Mouse (Mus musculus): ENCODE data around the gene Taf8. TPM values are rescaled to one million over a fixed set of nuclear protein-coding genes. Genes with fewer than 3 reads are reported as not detected.

Gene Taf8
- polyA plus RNA-seq, 1 experiment from 2014 or later: 21.1 TPM

- no peak overlapping the region for H3K4me3 ChIP-seq
- H3K27ac ChIP-seq (ENCODE audit: poor library complexity, severe bottlenecking): no peak overlapping the region
- WGBS: 76% methylated on average over 13 of the region's 13 CpGs
- H3K4me2 ChIP-seq: no peak overlapping the region
- peaks cover 62% of the 10 kb centered on the region for H3K4me1 ChIP-seq (replicated peaks)
- H3K9me3 ChIP-seq (replicated peaks): no peaks in the 10 kb centered on the region
- no peak overlapping the region for H3K9ac ChIP-seq
- H3K36me3 ChIP-seq: no peaks in the 10 kb centered on the region
- H3K27me3 ChIP-seq (replicated peaks): no peaks in the 10 kb centered on the region
- ATAC-seq (ENCODE audit: insufficient number of reproducible peaks, low FRiP score): no peak
Observed at GRCm38 (mm10) chr17:47458310-47458709, 43.8 kb downstream of the Taf8 start.

- WGBS: 38% methylated on average over 8 of the region's 8 CpGs
- H3K27ac ChIP-seq (ENCODE audit: poor library complexity, severe bottlenecking): 0 out of 2 replicates have a peak overlapping the region, but pooled peaks have one; percentile 6
- H3K36me3 ChIP-seq: no peaks in the 10 kb centered on the region
- no peak overlapping the region for H3K4me2 ChIP-seq
- peaks cover 75% of the 10 kb centered on the region for H3K4me1 ChIP-seq (replicated peaks)
- no peak overlapping the region for H3K9ac ChIP-seq
- ATAC-seq (ENCODE audit: insufficient number of reproducible peaks, low FRiP score): peak; percentile 56
- H3K27me3 ChIP-seq (replicated peaks): no peaks in the 10 kb centered on the region
- no peaks in the 10 kb centered on the region for H3K9me3 ChIP-seq (replicated peaks)
- H3K4me3 ChIP-seq: no peak overlapping the region
Observed at GRCm38 (mm10) chr17:47454675-47455074, 47.4 kb downstream of the Taf8 start.

- whole genome bisulfite sequencing: 30% methylated on average over 7 of the region's 7 CpGs
- Histone ChIP-seq H3K4me1 (replicated peaks) (peaks cover 89% of the 10 kb centered on the region), H3K27ac (ENCODE audit: poor library complexity, severe bottlenecking) (peak overlapping the region; percentile 32), H3K27me3 (replicated peaks) (no peaks in the 10 kb centered on the region), H3K4me3 (no peak overlapping the region), H3K9me3 (replicated peaks) (no peaks in the 10 kb centered on the region), H3K4me2 (no peak overlapping the region), H3K36me3 (no peaks in the 10 kb centered on the region), H3K9ac (0 out of 2 replicates have a peak overlapping the region, but pooled peaks have one; percentile 44)
- no peak for ATAC-seq (ENCODE audit: insufficient number of reproducible peaks, low FRiP score)
Observed at GRCm38 (mm10) chr17:47452886-47453285, 49.2 kb downstream of the Taf8 start.

- no peak for ATAC-seq (ENCODE audit: insufficient number of reproducible peaks, low FRiP score)
- no peaks in the 10 kb centered on the region for H3K27me3 ChIP-seq (replicated peaks)
- H3K9me3 ChIP-seq (replicated peaks): no peaks in the 10 kb centered on the region
- WGBS: 59% methylated on average over 12 of the region's 12 CpGs
- H3K4me1 ChIP-seq (replicated peaks): peaks cover 90% of the 10 kb centered on the region
- peak overlapping the region; percentile 42; the same call in 1 of the 2 replicates for H3K9ac ChIP-seq
- peak overlapping the region; percentile 84 for H3K27ac ChIP-seq (ENCODE audit: poor library complexity, severe bottlenecking)
- H3K4me3 ChIP-seq: no peak overlapping the region
- H3K4me2 ChIP-seq: no peak overlapping the region
- no peaks in the 10 kb centered on the region for H3K36me3 ChIP-seq
Observed at GRCm38 (mm10) chr17:47450880-47451565, 51.1 kb downstream of the Taf8 start.

GRCm38 (mm10) chr17:47450239-47450638, 51.9 kb downstream of the Taf8 start:
- 18% methylated on average over 7 of the region's 7 CpGs for WGBS
- Histone ChIP-seq H3K4me3 (no peak overlapping the region), H3K27me3 (replicated peaks) (no peaks in the 10 kb centered on the region), H3K9me3 (replicated peaks) (no peaks in the 10 kb centered on the region), H3K4me2 (no peak overlapping the region), H3K9ac (no peak overlapping the region), H3K4me1 (replicated peaks) (peaks cover 90% of the 10 kb centered on the region), H3K27ac (ENCODE audit: poor library complexity, severe bottlenecking) (peak overlapping the region; percentile 84), H3K36me3 (no peaks in the 10 kb centered on the region)
- ATAC-seq (ENCODE audit: insufficient number of reproducible peaks, low FRiP score): peak; percentile 73

- 67% methylated on average over 5 of the region's 5 CpGs for WGBS
- Histone ChIP-seq H3K27me3 (replicated peaks) (no peaks in the 10 kb centered on the region), H3K9ac (no peak overlapping the region), H3K9me3 (replicated peaks) (no peaks in the 10 kb centered on the region), H3K4me3 (no peak overlapping the region), H3K4me2 (no peak overlapping the region), H3K27ac (ENCODE audit: poor library complexity, severe bottlenecking) (peak overlapping the region; percentile 84), H3K4me1 (replicated peaks) (peaks cover 83% of the 10 kb centered on the region), H3K36me3 (no peaks in the 10 kb centered on the region)
- ATAC-seq (ENCODE audit: insufficient number of reproducible peaks, low FRiP score): no peak
Observed at GRCm38 (mm10) chr17:47449432-47449831, 52.7 kb downstream of the Taf8 start.

GRCm38 (mm10) chr17:47448523-47449372, 53.3 kb downstream of the Taf8 start:
- ATAC-seq (ENCODE audit: insufficient number of reproducible peaks, low FRiP score): no peak
- Histone ChIP-seq H3K9ac (peak overlapping the region; percentile 7; the same call in 1 of the 2 replicates), H3K4me1 (replicated peaks) (peaks cover 85% of the 10 kb centered on the region), H3K27me3 (replicated peaks) (no peaks in the 10 kb centered on the region), H3K4me3 (no peak overlapping the region), H3K36me3 (no peaks in the 10 kb centered on the region), H3K4me2 (no peak overlapping the region), H3K27ac (ENCODE audit: poor library complexity, severe bottlenecking) (peak overlapping the region; percentile 84), H3K9me3 (replicated peaks) (no peaks in the 10 kb centered on the region)
- 33% methylated on average over 8 of the region's 8 CpGs for WGBS

- Histone ChIP-seq H3K36me3 (no peaks in the 10 kb centered on the region), H3K4me3 (no peak overlapping the region), H3K4me1 (replicated peaks) (peaks cover 86% of the 10 kb centered on the region), H3K9me3 (replicated peaks) (no peaks in the 10 kb centered on the region), H3K9ac (no peak overlapping the region), H3K27ac (ENCODE audit: poor library complexity, severe bottlenecking) (peak overlapping the region; percentile 79), H3K27me3 (replicated peaks) (no peaks in the 10 kb centered on the region), H3K4me2 (no peak overlapping the region)
- 72% methylated on average over 11 of the region's 11 CpGs for WGBS
- ATAC-seq (ENCODE audit: insufficient number of reproducible peaks, low FRiP score): no peak
Observed at GRCm38 (mm10) chr17:47446561-47446960, 55.5 kb downstream of the Taf8 start.

- no peaks in the 10 kb centered on the region for H3K27me3 ChIP-seq (replicated peaks)
- peak overlapping the region; percentile 79 for H3K27ac ChIP-seq (ENCODE audit: poor library complexity, severe bottlenecking)
- 22% methylated on average over 9 of the region's 9 CpGs for WGBS
- peaks cover 86% of the 10 kb centered on the region for H3K4me1 ChIP-seq (replicated peaks)
- no peak overlapping the region for H3K4me3 ChIP-seq
- no peak overlapping the region for H3K4me2 ChIP-seq
- H3K36me3 ChIP-seq: no peaks in the 10 kb centered on the region
- ATAC-seq (ENCODE audit: insufficient number of reproducible peaks, low FRiP score): 0 out of 2 replicates have a peak, but pooled peaks have one; percentile 19
- no peak overlapping the region for H3K9ac ChIP-seq
- H3K9me3 ChIP-seq (replicated peaks): no peaks in the 10 kb centered on the region
Observed at GRCm38 (mm10) chr17:47446025-47446424, 56.1 kb downstream of the Taf8 start.

- H3K36me3 ChIP-seq: no peaks in the 10 kb centered on the region
- no peak overlapping the region for H3K4me2 ChIP-seq
- no peak overlapping the region for H3K9ac ChIP-seq
- no peak overlapping the region for H3K4me3 ChIP-seq
- peak overlapping the region; percentile 79; the same call in 1 of the 2 replicates for H3K27ac ChIP-seq (ENCODE audit: poor library complexity, severe bottlenecking)
- whole genome bisulfite sequencing: 43% methylated on average over 11 of the region's 11 CpGs
- H3K27me3 ChIP-seq (replicated peaks): no peaks in the 10 kb centered on the region
- H3K4me1 ChIP-seq (replicated peaks): peaks cover 86% of the 10 kb centered on the region
- ATAC-seq (ENCODE audit: insufficient number of reproducible peaks, low FRiP score): no peak
- H3K9me3 ChIP-seq (replicated peaks): no peaks in the 10 kb centered on the region
Observed at GRCm38 (mm10) chr17:47445518-47445917, 56.6 kb downstream of the Taf8 start.

GRCm38 (mm10) chr17:47444113-47444512, 58.0 kb downstream of the Taf8 start:
- WGBS: 41% methylated on average over 6 of the region's 6 CpGs
- Histone ChIP-seq H3K36me3 (no peaks in the 10 kb centered on the region), H3K9me3 (replicated peaks) (no peaks in the 10 kb centered on the region), H3K27ac (ENCODE audit: poor library complexity, severe bottlenecking) (peak overlapping the region; percentile 48), H3K4me1 (replicated peaks) (peaks cover 86% of the 10 kb centered on the region), H3K4me3 (no peak overlapping the region), H3K27me3 (replicated peaks) (no peaks in the 10 kb centered on the region), H3K9ac (peak overlapping the region; percentile 6; the same call in 1 of the 2 replicates), H3K4me2 (no peak overlapping the region)
- ATAC-seq (ENCODE audit: insufficient number of reproducible peaks, low FRiP score): no peak
